Mouse (Mus musculus): Measurements from ENCODE around the gene Taf11.

DNA sequence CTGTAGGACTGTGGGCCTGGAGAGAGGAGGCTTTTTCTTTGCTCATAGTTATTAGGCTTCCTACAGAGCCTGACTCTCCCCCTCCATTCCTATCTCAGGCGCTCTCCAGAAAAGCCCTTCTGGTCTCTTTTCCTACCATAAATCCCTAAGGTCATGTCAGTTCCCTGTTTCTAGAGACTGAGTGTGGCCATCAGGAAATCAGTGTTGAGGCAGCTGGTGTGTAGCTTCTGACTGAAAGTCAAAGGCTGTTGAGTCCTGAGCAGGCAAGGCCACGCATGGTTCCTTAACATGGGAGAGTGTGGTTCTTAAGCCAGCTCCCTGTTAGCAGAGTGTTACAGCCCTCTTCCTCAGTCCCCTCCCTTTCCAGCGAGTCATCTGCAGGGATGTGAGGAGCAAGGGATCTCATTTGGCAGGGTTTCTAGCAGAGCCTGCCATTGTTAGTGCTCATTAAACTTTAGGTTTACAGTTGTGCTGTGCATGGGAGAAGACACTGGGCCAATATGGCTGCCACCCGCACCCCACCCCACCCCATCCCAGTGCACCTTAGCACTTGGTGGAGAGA, 27.5 kb upstream of the Taf11 start:
- TF ChIP-seq CTCF (IDR thresholded peaks at IDR 0.05; ENCODE audit: control insufficient read depth, insufficient read depth, low read length) (no peak), POLR2A (IDR thresholded peaks at IDR 0.05; ENCODE audit: borderline replicate concordance, control insufficient read depth, low read depth, low read length) (no peak)
